Mouse (Mus musculus) R1 (cell line): ENCODE data around the gene 4931422A03Rik.

Experiments
- DNase-seq: peaks from one replicate; pipeline ENCODE4 v3.0.0-alpha.2; 2018; ENCODE audit warnings: low read depth, low spot score

Gene 4931422A03Rik

GRCm38 (mm10) chr2:103937670-103938069 is 90.5 kb downstream of the 4931422A03Rik start:
- no peak for DNase-seq

GRCm38 (mm10) chr2:103936666-103937065 is 91.5 kb downstream of the 4931422A03Rik start:
- DNase-seq: no peak

DNA sequence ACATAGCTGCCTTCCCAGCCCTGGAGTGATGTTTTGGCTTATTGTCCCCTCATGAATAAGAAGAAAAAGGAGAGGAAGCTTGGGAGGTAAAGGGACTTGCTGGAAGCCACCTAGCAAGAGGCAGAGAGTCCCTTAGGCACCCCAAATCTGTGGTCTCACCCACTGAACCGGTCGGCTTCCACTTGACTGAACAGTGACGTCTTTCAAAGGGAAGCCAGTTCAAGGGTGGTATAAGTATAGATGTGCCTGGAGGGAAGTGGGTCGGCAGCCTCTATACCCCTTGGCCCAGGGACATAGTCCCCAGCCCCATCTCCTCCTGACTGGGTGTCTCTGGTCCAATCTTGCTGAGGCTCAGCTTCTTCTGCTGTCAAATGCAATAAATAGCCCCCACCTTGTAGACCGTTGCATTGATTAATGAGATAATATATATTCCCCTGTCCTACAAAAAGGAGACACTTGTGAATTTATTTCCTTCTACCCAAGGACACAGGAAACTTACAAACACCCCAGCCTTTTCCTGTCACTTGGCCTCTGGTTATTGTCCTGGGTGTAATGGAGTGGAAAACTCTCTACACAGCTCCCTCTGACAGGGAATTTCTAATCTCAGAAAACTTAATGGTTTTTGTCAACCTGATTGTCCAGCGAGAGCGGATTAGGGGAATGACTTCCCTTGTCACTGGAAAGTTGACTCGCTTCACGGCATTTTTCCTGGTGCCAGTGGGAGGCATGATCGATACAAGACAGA is 92.3 kb downstream of the 4931422A03Rik start:
- DNase-seq: no peak

- DNase-seq: no peak
These were observed 93.5 kb downstream of the 4931422A03Rik start for GRCm38 (mm10) chr2:103934670-103935069.

- DNase-seq: no peak
These were observed 93.9 kb downstream of the 4931422A03Rik start for GRCm38 (mm10) chr2:103934270-103934669.

GRCm38 (mm10) chr2:103932480-103932879 is 95.7 kb downstream of the 4931422A03Rik start:
- DNase-seq: peak; percentile 8

- DNase-seq: peak; percentile 21
These were observed 96.1 kb downstream of the 4931422A03Rik start for GRCm38 (mm10) chr2:103932025-103932424.

DNA sequence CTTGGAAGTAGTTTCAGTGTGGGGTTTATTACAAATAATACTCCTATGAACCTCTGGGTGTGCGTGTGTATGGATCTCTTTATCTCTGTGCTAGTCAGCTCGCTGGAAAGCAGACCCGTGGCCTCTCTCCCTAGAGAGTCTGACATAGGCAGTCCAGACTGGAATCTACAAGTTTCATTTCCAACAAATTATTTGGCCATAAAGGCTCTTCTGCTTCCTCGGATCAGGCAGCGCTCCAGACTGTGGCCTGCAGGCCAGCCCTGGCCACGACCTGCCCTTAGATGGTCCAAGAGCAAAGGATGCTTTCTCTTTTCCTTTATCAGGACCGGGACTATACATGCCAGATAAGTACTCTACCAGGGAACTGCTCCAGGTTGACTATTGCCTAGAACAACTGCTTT is 96.7 kb downstream of the 4931422A03Rik start:
- no peak for DNase-seq

GRCm38 (mm10) chr2:103930306-103931019 is 97.7 kb downstream of the 4931422A03Rik start:
- no peak for DNase-seq

GRCm38 (mm10) chr2:103927610-103928145 is 100.5 kb downstream of the 4931422A03Rik start:
- DNase-seq: no peak

DNA sequence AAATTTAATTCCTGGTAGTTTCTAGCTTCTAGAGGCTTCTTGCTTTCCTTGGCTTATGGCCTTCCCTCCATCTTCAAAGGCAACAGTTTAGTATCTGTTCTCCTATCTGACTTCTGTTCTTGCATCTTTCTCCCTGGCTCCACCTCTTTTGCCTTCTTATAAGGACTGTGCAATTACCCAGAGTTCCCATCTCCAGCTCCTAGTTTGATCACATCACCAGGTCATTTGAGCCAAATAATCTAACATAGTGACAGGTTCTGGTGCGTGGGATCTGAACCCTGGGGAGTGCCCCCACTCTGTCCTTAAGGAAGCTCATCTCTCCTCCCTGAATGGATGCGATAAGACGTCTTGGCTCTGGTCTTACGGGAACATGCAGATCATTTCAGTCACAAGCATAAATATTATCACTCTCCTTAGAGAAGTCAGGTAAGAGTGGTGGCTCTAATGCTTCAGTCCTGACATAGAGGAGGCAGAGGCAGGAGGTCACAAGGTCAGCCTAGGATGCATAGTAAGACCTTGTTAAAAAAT is 101.5 kb downstream of the 4931422A03Rik start:
- no peak for DNase-seq

GRCm38 (mm10) chr2:103919488-103919887 is 108.7 kb downstream of the 4931422A03Rik start:
- DNase-seq: no peak

DNA sequence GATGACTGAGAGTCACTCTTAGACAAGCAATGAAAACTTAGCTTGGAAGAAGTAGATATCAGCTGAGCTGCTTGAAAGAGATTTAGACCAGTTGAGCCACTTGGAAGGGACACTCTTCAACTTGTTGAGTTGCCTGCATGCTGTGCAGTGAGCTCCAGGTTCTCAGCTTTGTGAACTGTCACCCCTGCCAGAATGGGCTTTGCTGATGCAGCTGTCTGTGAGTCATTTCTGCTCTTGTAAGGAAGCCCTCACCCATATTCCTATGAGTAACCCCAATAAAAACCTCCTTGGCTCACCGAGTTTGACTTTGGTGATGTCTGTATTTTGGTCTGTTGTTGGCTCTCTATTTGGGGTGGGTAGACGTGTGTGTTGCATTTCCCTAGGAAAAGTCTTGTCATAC is 109.8 kb downstream of the 4931422A03Rik start:
- DNase-seq: no peak

GRCm38 (mm10) chr2:103917375-103917774 is 110.8 kb downstream of the 4931422A03Rik start:
- no peak for DNase-seq
